Mouse (Mus musculus): ENCODE data around the gene Chil3.
"Not testable (repeated sequence)": the region's sequence is repeated elsewhere in the genome, so short reads cannot be mapped to it uniquely, and the experiment has no call there.

Gene Chil3

DNA sequence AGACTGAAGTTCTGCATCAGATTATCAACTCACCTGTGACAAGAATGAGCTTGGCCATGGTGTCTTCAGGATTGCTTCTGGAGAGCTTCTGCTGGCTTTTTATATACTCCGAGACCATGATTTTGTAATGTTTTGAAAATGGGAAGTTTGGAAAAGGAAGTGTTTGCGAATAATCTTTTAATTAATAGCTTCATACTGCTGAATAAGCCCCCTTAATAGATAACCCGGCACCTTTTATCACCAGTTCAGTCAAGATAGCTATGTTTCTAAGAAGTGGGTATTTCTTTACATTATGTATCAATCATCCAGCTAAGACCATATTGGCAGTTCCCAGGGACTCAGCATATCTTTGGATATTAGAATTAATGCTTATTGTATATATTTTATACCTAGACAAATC, at the start of gene Chil3:
Gene Chil3 (minus strand): TSS at position 101 of the 400 bp plus-strand sequence.
- DNase-seq (ENCODE audit: low read depth, low spot score), result no peak

DNA sequence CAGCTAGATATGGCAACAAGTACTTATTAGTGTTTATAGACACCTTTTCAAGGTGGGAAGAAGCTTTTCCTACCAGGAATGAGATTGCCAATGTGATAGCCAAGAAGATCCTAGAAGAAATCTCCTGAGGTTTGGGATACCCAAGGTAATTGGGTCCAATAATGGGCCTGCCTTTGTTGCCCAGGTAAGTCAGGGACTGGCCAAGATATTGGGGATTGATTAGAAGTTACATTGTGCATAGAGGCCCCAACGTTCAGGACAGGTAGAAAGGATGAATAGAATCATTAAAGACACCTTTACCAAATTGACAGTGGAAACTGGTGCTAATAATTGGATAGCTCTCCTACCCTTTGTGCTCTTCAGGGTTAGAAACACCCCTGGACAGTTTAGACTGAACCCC, 30.7 kb upstream of the Chil3 start:
- not testable (repeated sequence) for DNase-seq (ENCODE audit: low read depth, low spot score)

DNA sequence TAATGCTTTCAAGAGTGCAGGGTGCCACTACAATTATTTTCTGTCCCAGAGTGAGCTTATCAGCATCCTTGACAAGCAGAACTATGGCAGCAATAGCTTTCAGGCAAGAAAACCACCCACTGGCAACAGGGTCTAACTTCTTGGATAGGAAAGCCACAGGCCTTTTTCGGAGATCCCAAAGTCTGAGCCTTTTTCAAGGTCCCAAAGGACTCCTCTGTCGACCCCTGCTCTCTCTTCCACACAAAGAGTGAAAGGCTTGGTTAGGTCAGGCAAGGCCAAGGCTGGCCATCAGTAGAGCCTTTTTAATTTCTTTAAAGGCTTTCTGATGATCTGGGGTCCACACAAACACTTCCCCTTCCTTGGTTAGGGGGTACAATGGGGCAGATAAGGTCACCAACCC, 29.9 kb upstream of the Chil3 start:
- DNase-seq (ENCODE audit: low read depth, low spot score), result not testable (repeated sequence)

DNA sequence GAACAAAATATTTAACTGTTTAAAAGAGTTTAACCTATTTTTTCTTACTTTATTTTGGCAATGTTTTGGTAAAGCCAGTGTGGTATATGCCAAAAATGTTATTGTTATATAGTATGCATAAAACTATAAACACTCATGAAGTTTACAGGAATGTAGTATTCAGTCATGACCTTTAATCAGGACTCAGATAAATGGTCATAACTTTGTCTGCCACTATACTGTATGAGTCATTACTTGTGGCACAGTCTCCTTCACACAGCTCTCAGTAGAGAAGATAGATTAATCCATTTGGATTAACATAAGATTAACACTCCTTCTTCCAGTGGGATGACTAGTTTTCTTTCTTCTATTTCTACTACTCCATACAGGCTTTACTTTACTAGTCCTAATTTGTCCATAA, 28.9 kb upstream of the Chil3 start:
- DNase-seq (ENCODE audit: low read depth, low spot score), result no peak

DNA sequence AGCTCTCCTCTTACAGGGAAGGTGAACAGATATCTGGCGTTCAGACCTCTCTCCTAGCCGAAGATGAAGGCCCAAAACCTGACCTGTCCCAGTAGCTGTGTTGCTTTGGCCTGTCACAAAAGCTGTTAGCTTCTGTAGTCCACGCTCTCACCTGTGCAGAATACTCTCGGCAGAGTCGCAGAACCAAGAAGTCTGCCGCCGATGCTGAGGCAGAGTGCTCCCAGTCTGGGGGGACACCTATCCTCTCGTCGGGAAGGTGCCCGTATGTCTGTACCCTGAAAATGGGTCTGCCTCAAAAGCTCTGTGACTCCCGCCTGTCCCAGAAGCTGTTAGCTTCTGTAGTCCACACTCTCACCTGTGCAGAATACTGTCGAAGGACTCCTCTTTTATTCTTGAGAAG, 28.1 kb upstream of the Chil3 start:
- no peak for DNase-seq (ENCODE audit: low read depth, low spot score)

DNA sequence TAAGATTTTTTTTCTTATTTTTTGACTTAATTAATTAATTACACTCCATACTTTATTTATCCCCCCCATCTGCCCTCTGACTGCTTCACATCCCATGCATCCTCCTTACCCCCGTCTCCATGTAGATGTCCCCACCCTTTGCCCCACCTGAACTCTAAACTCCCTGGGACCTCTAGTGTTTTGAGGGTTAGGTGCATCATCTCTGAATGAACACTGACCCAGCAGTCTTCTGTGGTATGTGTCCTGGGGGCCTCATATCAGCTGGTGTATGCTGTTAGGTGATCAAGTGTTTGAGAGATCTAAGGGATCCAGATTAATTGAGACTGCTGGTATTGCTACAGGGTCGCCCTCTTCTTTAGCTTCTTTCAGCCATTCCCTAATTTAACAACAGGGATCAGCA, 20.6 kb upstream of the Chil3 start:
- no peak for DNase-seq (ENCODE audit: low read depth, low spot score)

DNA sequence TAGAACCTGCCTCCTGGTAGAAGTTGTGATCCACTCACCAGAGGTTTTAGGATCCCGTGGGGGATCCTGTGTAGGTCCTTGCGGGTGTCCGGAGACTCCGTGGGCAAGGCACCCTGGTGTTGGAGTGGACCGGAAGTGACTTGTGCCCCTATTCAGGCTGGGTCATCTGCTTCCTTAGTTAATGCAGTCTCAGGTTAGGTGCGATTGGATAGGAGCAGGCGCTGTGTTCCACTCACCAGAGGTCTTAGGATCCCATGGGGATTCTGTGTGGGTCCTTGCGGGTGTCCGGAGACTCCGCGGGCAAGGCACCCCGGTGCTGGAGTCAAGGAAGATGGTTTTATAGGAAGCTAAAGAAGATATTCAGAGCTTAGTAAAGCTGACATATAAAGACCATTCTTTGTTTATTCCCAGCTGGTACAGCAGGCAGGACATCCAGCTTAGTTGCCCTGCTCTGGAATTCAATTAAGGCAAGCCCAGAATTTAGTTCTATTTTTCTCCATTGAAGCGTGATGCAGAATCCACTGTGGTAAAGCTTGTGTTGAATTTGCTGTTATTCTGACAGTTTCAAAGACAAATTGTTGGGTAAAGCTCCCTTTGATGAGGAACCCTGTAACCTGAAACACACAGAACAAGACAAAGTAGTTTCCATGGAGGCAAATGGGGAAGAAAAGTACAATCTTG, 10.3 kb upstream of the Chil3 start:
- no peak for DNase-seq (ENCODE audit: low read depth, low spot score)

DNA sequence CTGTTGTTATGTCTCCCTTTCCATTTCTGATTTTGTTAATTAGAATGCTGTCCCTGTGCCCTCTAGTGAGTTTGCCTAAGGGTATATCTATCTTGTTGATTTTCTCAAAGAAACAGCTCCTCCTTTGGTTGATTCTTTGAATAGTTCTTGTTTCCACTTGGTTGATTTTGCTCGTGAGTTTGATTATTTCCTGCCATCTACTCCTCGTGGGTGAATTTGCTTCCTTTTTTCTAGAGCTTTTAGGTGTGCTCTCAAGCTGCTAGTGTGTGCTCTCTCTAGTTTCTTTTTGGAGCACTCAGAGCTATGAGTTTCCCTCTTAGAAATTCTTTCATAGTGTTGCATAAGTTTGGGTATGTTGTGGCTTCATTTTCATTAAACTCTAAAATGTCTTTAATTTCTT, 7.6 kb upstream of the Chil3 start:
- not testable (repeated sequence) for DNase-seq (ENCODE audit: low read depth, low spot score)

DNA sequence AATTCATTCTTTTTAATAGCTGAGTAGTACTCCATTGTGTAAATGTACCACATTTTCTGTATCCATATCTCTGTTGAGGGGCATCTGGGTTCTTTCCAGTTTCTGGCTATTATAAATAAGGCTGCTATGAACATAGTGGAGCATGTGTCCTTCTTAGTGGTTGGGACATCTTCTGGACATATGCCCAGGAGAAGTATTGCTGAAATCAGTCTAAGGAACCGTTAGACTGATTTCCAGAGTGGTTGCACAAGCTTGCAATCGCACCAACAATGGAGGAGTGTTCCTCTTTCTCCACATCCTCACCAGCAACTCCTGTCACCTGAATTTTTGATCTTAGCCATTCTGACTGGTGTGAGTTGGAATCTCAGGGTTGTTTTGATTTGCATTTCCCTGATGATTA, 5.1 kb upstream of the Chil3 start:
- not testable (repeated sequence) for DNase-seq (ENCODE audit: low read depth, low spot score)

DNA sequence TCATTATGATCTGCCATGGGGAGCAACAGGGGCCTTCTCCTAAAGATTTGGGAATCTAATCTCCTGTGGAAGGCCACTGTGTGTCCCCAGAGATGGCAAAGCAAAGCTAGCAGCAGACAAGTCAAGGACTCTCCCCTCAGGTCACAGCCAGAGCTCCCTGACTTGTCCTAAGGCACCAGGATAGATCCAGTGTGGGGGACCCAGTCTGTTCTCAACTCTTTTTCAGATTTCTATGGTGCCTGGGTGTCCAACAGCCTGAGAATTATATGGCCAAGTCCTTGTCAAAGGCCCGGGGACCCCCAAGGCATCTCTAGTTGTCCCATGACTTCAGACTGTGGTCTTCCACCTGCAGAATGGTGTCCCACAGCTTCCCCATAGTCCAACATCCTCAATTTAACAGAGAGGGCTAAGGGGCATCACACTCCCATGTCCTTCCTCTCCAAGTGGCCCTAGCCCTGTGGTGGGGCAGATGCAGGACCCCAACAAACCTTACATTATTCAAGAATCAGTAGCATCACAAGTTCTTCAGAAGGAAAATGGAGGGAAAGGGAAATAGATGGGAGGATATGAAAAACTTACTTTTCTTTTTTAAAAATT, 3.9 kb upstream of the Chil3 start:
- no peak for DNase-seq (ENCODE audit: low read depth, low spot score)

DNA sequence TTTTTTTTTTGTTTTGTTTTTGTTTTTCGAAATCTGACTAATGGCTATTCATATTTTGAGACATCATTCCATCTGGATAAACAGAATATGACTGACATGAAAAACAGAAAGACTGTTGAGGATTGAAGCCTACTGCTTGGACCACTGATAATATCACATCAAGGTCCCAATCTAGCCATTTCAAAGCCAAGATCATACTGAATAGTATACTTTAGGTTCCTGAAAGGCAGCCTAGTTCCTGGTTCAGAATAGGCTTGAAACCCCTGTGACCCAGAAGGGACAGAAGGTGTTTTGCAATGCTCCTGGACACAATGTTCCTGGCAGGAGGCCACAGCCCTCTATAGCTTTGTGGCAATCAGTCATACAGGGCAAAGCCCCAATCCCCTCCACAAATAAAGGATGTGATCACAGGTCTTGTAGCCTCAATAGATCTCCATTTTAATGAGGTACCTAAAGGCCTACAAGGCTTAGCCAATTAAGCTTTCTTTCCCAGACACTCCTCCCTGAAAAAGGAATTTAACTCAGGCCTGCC, 3.2 kb upstream of the Chil3 start:
- no peak for DNase-seq (ENCODE audit: low read depth, low spot score)

DNA sequence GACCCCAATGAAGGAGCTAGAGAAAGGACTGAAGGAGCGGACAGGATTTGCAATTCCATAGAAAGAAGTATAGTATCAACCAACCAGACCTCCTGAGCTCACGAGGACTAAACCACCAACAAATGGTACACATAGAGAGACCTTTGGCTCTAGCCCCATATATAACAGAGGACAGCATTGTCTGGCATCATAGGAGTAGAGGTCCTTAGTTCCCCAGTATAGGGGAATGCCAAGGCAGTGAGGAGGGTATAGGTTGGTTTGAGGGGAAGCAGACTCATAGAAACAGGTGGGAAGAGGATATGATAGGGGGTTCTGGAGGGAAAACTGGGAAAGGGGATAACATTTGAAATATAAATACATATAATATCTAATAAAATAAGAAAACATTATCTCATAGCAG, 13.0 kb downstream of the Chil3 start:
- no peak for DNase-seq (ENCODE audit: low read depth, low spot score)

DNA sequence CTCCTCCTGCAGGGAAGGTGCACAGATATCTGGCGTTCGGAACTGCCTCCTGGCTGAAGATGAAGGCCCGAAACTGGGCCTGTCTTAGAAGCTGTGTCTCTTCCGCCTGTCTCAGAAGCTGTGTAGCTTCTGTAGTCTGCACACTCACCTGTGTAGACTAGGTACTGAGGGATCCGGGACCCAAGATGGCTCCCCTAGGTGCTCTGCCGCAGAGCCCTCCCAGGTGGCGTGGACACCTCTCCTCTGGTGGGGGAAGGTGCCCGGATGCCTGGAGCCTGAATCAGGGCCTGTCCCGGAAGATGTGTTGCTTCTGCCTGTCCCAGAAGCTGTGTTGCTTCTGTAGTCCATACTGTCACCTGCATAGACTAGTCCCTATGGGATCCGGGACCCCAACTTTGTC, 23.3 kb downstream of the Chil3 start:
- DNase-seq (ENCODE audit: low read depth, low spot score), result no peak

DNA sequence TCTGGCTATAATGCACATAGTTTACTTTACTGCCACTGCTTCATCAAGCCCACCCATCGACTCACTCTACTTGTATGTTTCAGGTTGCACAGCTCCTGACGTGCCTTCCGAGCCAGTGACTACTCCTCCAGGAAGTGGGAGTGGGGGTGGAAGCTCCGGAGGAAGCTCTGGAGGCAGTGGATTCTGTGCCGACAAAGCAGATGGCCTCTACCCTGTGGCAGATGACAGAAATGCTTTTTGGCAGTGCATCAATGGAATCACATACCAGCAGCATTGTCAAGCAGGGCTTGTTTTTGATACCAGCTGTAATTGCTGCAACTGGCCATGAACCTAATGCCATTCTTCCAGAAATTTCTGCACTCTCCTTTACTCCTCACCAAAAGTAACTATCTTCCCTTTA, 35.7 kb downstream of the Chil3 start:
- no peak for DNase-seq (ENCODE audit: low read depth, low spot score)

DNA sequence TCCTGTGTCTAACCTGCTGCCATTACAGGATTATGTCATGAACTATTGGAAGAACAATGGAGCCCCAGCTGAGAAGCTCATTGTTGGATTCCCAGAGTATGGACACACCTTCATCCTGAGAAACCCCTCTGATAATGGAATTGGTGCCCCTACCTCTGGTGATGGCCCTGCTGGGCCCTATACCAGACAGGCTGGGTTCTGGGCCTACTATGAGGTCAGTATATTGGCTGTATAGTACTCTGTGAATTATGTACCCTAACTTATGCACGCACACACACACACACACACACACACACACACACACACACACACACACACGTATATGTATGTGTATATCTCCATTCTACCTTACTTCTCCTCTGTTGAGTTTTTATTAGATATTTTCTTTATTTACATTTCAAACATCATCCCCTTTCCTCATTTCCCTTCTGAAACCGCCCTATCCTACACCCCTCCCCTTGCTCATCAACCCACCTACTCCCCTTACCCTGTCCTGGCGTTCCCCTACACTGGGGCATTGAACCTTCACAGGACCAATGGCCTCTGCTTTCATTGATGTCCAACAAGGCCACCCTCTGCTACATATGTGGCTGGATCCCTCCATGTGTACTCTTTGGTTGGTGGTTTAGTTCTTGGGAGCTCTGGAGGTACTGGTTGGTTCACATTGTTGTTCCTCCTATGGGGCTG, 38.4 kb downstream of the Chil3 start:
- DNase-seq (ENCODE audit: low read depth, low spot score), result no peak

DNA sequence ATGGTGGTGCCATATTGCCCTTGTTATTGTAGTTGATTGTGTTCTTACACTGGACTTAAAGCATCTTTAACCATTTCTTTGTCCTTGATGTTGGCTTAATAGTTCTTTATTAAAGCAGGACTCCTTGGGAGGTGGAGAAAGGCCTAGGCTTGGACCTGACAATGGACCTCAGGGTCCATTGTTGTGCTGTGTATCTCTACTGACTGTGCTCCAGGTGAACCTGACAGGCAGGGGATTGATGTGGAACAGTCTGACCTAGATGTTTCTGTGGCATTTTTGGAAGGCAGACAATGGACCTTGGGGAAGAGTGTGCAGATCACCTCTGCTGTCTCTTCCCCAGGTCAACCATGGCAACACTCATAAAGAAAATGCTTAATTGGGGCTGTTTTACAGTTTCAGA, 40.4 kb downstream of the Chil3 start:
- no peak for DNase-seq (ENCODE audit: low read depth, low spot score)

DNA sequence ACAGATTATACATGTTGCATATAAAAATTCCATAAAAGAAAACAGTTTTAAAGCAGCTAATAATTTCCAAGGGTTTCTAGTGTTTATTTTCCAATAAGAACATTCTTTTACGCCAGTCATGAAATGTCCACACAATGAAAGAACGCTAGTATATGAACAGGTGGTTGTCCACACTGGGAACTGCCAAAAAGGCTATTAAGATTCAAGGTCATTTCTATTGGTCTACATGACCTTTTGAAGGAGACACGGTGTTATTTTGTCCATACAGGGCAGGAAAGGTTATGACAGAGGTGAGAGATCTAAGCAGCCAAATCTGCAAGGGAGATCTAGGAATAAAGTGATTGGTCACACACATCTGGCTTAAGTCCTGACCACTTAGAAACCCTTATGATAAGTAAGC, 54.4 kb downstream of the Chil3 start, which contains the start of gene Chia1:
Gene Chia1 (plus strand): TSS at position 301 of the 400 bp plus-strand sequence.
- DNase-seq (ENCODE audit: low read depth, low spot score), result no peak
